Mouse (Mus musculus) lung, adult 2 months (tissue): Measurements from ENCODE around the gene Notch3.

Experiments used
- CTCF ChIP-seq: fragments of 200-500 bp; IDR thresholded peaks from 2 replicates; pipeline ENCODE4 v1.5.1; 2011; ENCODE audit warnings: mild to moderate bottlenecking, low read length, control low read depth; ENCODE audit not compliant: insufficient read depth
- POLR2A ChIP-seq: fragments of 200-500 bp; IDR thresholded peaks from 2 replicates; pipeline ENCODE4 v1.6.1; 2011; ENCODE audit warnings: low read depth, mild to moderate bottlenecking, control low read depth, low read length, borderline replicate concordance; ENCODE audit errors: extremely low read depth

GRCm38 (mm10) chr17:32119196-32119595, 47.5 kb downstream of the Notch3 start:
- TF ChIP-seq POLR2A (no peak), CTCF (no peak)
